Mouse (Mus musculus) adrenal gland, adult 2 months (tissue): ENCODE data around the gene Slc44a5. TPM values are rescaled to one million over a fixed set of nuclear protein-coding genes. Genes with fewer than 3 reads are reported as not detected.

Experiments used
- DNase-seq: peaks from one replicate; pipeline ENCODE4 v3.0.0; 2021
- polyA plus RNA-seq: library from polyadenylated mRNA; depleted of rRNA; stranded (reverse); fragments of >200 nt; gene quantifications from 2 replicates; pipeline ENCODE4 v1.2.3, GENCODE M21; 2012; rRNA removed
- total RNA-seq, 2 experiments: library from RNA; stranded (reverse); gene quantifications; 2 replicates each; pipeline ENCODE4 v1.2.3; 2021

The Slc44a5 gene
- total and polyA plus RNA-seq, 3 experiments: 0.01 TPM; not detected in 2

GRCm38 (mm10) chr3:154300006-154300405 is 326.8 kb downstream of the Slc44a5 start:
- no peak for DNase-seq

- DNase-seq: no peak
Measured at GRCm38 (mm10) chr3:154301102-154301501, 327.9 kb downstream of the Slc44a5 start.

- no peak for DNase-seq
Measured at GRCm38 (mm10) chr3:154305163-154305884, 332.1 kb downstream of the Slc44a5 start.

GRCm38 (mm10) chr3:154317651-154318248 is 344.5 kb downstream of the Slc44a5 start:
- DNase-seq: peak; percentile 17

Other genes starting within 250 kb of the Slc44a5 start
- 10 to 100 TPM in 1 of 2 experiments, 1 to 10 TPM in 1; 7.9 to 16.9 TPM for gene St6galnac3, start 248.3 kb upstream of the Slc44a5 start, total RNA-seq
- 0.40 and 0.94 TPM in 2 replicates for gene St6galnac3, start 248.3 kb upstream of the Slc44a5 start, polyA plus RNA-seq
- not detected for gene Asb17, start 129.2 kb upstream of the Slc44a5 start, total RNA-seq
- gene Asb17, start 129.2 kb upstream of the Slc44a5 start, polyA plus RNA-seq: not detected in 2 replicates
- gene Msh4, start 67.3 kb upstream of the Slc44a5 start, total RNA-seq: under 1 TPM; 0.09 to 0.10 TPM
- 0.02 TPM in 1 of 2 replicates, not detected in the other for gene Msh4, start 67.3 kb upstream of the Slc44a5 start, polyA plus RNA-seq
- 10 to 100 TPM; 79.8 to 95.2 TPM for gene Rabggtb, start 60.4 kb upstream of the Slc44a5 start, total RNA-seq
- gene Rabggtb, start 60.4 kb upstream of the Slc44a5 start, polyA plus RNA-seq: 16.3 and 17.6 TPM in 2 replicates
- gene Acadm, start 28.8 kb upstream of the Slc44a5 start, total RNA-seq: 100 to 1,000 TPM; 711 to 911 TPM
- 58.0 and 61.0 TPM in 2 replicates for gene Acadm, start 28.8 kb upstream of the Slc44a5 start, polyA plus RNA-seq